Mouse (Mus musculus) intestine, embryonic 16.5 days (tissue): ENCODE results near the gene Isg15. TPM values are rescaled to one million over a fixed set of nuclear protein-coding genes. Genes with fewer than 3 reads are reported as not detected.

Source experiments
- ATAC-seq: fragments of 200-750 bp; cut with Nextera tagmentation; 2 replicates; pipeline ENCODE4 v1.8.0; 2017; ENCODE audit warnings: moderate TSS enrichment, moderate library complexity
- H3K27ac ChIP-seq: fragments of 300-500 bp; sonication (generic); 2 replicates; pipeline ENCODE4 v1.5.1; 2014; ENCODE audit warnings: mild to moderate bottlenecking, low read length
- H3K27me3 ChIP-seq: fragments of 300-500 bp; sonication (generic); replicated peaks from 2 replicates; pipeline ENCODE4 v1.6.1; 2014; ENCODE audit warnings: low read length, control low read depth, mixed read lengths; ENCODE audit not compliant: control insufficient read depth, insufficient read depth
- H3K36me3 ChIP-seq: fragments of 300-500 bp; sonication (generic); 2 replicates; pipeline ENCODE4 v1.6.1; 2014; ENCODE audit warnings: low read length, control low read depth; ENCODE audit not compliant: control insufficient read depth, insufficient read depth
- H3K4me1 ChIP-seq: fragments of 300-500 bp; sonication (generic); 2 replicates; pipeline ENCODE4 v1.6.1; 2014; ENCODE audit warnings: low read length, control low read depth, mixed read lengths; ENCODE audit not compliant: control insufficient read depth, insufficient read depth
- H3K4me2 ChIP-seq: fragments of 300-500 bp; sonication (generic); 2 replicates; pipeline ENCODE4 v1.6.1; 2014; ENCODE audit warnings: low read depth, low read length, control low read depth
- H3K4me3 ChIP-seq: fragments of 300-500 bp; sonication (generic); 2 replicates; pipeline ENCODE4 v1.5.1; 2014; ENCODE audit warnings: mild to moderate bottlenecking, low read length
- H3K9ac ChIP-seq: fragments of 300-500 bp; sonication (generic); 2 replicates; pipeline ENCODE4 v1.6.1; 2014; ENCODE audit warnings: low read depth, low read length
- H3K9me3 ChIP-seq: fragments of 300-500 bp; sonication (generic); 2 replicates; pipeline ENCODE4 v1.6.1; 2016; ENCODE audit warnings: low read length, control low read depth; ENCODE audit not compliant: control insufficient read depth
- WGBS: fragments of 180-500 bp; shearing (Covaris S2); extraction: QIAGEN DNeasy Blood & Tissue Kit; methylation state at CpG from one replicate; pipeline ENCODE4 v1.1.7; 2014; 5-methylcytosine and 5-hydroxymethylcytosine counted together
- polyA plus RNA-seq: library from polyadenylated mRNA; unstranded; fragments of >200 nt; fragmentation: Nextera tagmentation; extraction: Ambion mirVana; gene quantifications from 2 replicates; pipeline ENCODE4 v1.2.1, GENCODE M21; 2015

Gene Isg15
- polyA plus RNA-seq, 1 experiment from 2014 or later = 1.8 TPM

DNA sequence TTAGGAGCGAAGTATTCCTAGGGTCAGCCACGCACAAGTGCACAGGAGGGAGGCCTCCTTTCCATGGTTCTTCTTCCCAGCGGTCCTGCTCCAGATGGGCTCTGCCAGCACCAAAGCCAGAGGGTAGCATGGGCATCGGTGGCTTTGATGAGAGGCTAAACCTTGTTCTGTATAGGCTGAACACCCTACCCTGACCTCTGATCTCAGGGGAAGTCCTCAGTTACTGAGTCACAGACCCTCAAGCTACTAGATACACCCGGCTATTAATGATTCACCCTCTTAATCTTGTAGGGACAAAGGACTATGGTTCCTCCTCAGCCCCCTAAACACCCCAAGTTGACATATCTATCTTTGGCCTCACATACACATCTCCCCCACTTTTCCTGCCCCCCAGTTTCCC is 6.7 kb downstream of the Isg15 start:
- Histone ChIP-seq H3K27ac (peak overlapping the region; percentile 86), H3K4me2 (peak overlapping the region; percentile 18; the same call in 1 of the 2 replicates), H3K4me1 (peaks cover 62% of the 10 kb centered on the region), H3K9me3 (no peaks in the 10 kb centered on the region), H3K4me3 (no peak overlapping the region), H3K36me3 (peaks cover 4% of the 10 kb centered on the region; the same call in 1 of the 2 replicates), H3K9ac (peak overlapping the region; percentile 30; the same call in 1 of the 2 replicates), H3K27me3 (no peaks in the 10 kb centered on the region)
- no peak for ATAC-seq
- 51% methylated on average over 5 of the region's 5 CpGs for WGBS

GRCm38 (mm10) chr4:156193200-156193590 is 7.4 kb downstream of the Isg15 start:
- Histone ChIP-seq H3K9me3 (no peaks in the 10 kb centered on the region), H3K4me3 (no peak overlapping the region), H3K9ac (no peak overlapping the region; the same call in 1 of the 2 replicates), H3K27ac (peak overlapping the region; percentile 86), H3K27me3 (no peaks in the 10 kb centered on the region), H3K36me3 (peaks cover 4% of the 10 kb centered on the region; the same call in 1 of the 2 replicates), H3K4me2 (no peak overlapping the region), H3K4me1 (peaks cover 68% of the 10 kb centered on the region)
- 26% methylated on average over 2 of the region's 2 CpGs for WGBS
- no peak for ATAC-seq

DNA sequence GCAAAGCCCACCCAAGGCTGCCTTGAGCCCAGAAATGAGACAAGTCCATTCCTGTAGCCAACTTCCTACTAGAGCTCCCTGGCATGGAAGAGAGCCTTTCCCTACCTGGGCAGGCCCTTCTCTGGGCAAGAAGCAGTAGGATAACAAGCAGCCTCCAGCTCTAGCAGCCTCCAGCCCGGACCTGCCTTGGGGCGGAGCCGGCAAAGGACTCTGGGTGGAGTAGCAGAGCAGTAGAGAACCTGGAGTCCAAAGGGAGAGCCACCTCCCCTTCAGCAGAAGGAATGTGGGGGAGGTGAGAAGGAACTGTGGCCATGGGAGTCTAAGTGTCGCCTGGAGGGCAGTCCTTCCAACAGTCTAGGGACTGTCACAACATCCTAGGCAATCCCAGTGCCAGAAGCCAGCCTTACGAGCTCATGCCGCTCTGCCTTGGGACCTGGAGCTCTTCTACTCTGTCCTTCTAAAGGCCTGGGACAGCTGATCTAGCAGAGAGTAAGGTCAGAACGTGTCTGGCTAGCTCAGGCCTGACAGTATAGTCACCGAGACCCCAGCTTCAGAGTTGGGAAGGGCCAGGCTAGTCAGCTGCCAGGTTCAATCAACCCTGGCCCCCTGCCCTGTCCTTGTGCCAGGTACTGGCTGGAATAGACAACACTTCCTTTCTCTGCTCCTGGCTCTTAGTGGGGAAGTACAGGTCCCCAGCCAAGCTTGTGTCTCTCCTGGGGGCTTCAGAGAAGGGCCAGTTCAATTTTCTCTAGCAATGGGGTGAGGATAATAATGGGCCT is 8.0 kb downstream of the Isg15 start:
- H3K4me1 ChIP-seq = peaks cover 66% of the 10 kb centered on the region
- H3K27ac ChIP-seq = peak overlapping the region; percentile 86
- H3K27me3 ChIP-seq = no peaks in the 10 kb centered on the region
- H3K4me2 ChIP-seq = peak overlapping the region; percentile 29
- ATAC-seq = peak; percentile 73
- no peaks in the 10 kb centered on the region for H3K9me3 ChIP-seq
- H3K36me3 ChIP-seq = peaks cover 4% of the 10 kb centered on the region; the same call in 1 of the 2 replicates
- H3K4me3 ChIP-seq = no peak overlapping the region
- peak overlapping the region; percentile 50 for H3K9ac ChIP-seq
- WGBS = 40% methylated on average over 8 of the region's 8 CpGs

DNA sequence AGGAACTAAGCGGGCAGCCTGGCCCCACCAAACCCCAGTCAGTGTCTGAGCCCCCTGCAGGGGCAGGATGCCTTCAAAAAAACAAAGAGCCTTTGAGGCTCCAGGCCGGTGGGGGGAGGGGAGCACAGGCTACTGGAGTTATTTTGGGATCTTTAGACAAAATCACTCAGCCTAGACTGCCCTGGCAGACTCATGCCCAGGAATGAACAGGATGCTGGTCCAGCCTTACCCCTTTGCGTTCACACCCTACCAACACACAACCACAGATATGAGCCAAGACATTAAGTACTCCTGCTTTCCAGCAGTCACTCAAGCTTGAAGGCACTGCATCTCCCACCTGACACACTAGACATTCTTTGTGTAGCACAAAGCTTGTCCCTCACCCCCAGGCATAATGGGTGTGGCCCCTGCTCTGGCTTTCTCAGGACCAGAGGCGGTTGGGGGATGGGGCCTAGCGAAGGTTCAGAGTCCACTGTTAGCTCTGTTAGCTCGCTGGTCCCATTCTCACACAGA is 11.8 kb downstream of the Isg15 start:
- 33% methylated on average over 6 of the region's 6 CpGs for WGBS
- Histone ChIP-seq H3K36me3 (peaks cover 9% of the 10 kb centered on the region), H3K27ac (peak overlapping the region; percentile 39; the same call in 1 of the 2 replicates), H3K4me3 (no peak overlapping the region), H3K9me3 (no peaks in the 10 kb centered on the region), H3K27me3 (no peaks in the 10 kb centered on the region), H3K4me2 (peak overlapping the region; percentile 5; the same call in 1 of the 2 replicates), H3K4me1 (peaks cover 66% of the 10 kb centered on the region), H3K9ac (no peak overlapping the region; the same call in 1 of the 2 replicates)
- ATAC-seq = peak; percentile 65

- no peak for ATAC-seq
- H3K4me1 ChIP-seq = peaks cover 60% of the 10 kb centered on the region
- no peaks in the 10 kb centered on the region for H3K9me3 ChIP-seq
- no peak overlapping the region for H3K27ac ChIP-seq
- no peak overlapping the region for H3K4me2 ChIP-seq
- H3K27me3 ChIP-seq = no peaks in the 10 kb centered on the region
- no peak overlapping the region for H3K4me3 ChIP-seq
- peaks cover 9% of the 10 kb centered on the region for H3K36me3 ChIP-seq
- H3K9ac ChIP-seq = no peak overlapping the region
- WGBS = 70% methylated on average over 5 of the region's 5 CpGs
Measured at GRCm38 (mm10) chr4:156188162-156188810, 12.3 kb downstream of the Isg15 start.

DNA sequence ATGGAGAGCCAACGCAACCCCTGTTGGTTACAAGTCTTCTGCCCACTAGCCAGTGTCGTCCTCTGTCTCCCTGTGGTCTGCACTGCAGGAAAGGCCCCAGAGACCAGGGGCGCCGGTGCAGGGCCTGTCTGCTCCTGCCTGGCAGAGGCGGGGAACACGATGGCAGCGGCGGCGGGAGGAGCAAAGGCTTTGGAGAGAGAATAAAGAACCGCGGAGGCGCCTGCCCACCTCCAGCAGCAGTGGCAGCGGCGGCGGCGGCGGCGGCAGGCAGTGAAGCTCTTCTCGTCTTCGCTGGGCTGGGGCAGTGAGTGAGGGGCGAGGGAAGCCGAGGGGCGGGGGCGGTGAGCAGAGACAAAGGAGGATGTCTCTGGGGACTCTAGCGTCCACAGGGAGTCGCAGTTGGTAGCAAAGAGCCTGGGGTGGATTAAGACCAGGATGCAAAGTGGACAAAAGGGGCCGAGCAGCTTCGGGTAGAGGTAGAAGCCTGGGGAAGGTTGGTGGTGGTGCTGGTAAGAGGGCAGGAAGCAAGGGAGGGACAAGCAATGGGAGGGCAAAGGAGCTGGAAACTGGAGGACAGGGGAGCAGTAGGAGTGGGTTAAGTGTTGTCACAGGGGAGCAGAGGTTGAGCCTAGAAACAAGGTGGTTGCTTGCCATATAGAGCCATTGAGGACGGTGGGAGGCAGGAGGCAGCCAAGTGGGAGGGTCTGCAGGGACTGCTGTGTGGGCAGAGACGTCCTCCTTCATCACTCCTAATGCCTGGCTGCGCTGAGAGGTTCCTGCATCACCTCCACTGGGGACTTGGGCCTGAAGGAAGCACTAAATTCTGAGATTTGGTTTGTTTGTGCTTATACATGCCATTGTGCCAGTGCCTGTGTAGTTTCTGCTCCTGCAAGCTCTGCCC is 14.4 kb downstream of the Isg15 start:
- WGBS = 30% methylated on average over 31 of the region's 31 CpGs
- H3K9me3 ChIP-seq = no peaks in the 10 kb centered on the region
- H3K4me2 ChIP-seq = peak overlapping the region; percentile 9; the same call in 1 of the 2 replicates
- peak overlapping the region; percentile 11 for H3K4me3 ChIP-seq
- peaks cover 9% of the 10 kb centered on the region for H3K36me3 ChIP-seq
- ATAC-seq = no peak
- no peak overlapping the region for H3K27ac ChIP-seq
- H3K27me3 ChIP-seq = no peaks in the 10 kb centered on the region
- peak overlapping the region; percentile 57 for H3K9ac ChIP-seq
- peaks cover 45% of the 10 kb centered on the region for H3K4me1 ChIP-seq

DNA sequence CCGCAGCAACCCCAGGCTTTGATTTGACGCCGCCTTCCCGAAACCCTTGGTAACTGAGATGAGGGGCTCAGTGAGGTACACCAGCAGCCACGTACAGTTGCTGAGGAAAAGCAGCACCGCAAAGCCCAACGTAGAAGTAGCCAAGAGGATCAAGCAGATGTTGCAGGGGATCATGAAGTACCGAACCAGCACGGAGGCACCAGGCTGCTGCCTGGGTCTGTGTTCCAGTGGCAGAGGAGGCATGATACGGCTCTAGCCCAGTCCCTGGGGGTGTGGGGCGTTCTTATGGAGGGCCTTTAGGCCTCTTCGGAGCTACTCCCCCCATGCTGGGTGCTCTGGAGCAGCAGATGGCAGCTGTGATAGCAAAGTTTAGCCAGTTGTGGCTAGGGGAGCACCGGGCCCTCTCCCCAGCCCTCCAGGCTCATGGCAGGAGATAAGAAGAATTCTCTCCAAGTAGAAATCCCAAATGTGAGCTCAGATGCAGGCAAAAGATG is 15.1 kb downstream of the Isg15 start:
- H3K27ac ChIP-seq = no peak overlapping the region
- H3K4me2 ChIP-seq = no peak overlapping the region; the same call in 1 of the 2 replicates

GRCm38 (mm10) chr4:156184291-156184954 is 16.2 kb downstream of the Isg15 start:
- 80% methylated on average over 7 of the region's 7 CpGs for WGBS
- Histone ChIP-seq H3K4me1 (peaks cover 34% of the 10 kb centered on the region), H3K9ac (no peak overlapping the region), H3K27ac (no peak overlapping the region), H3K4me2 (no peak overlapping the region), H3K9me3 (no peaks in the 10 kb centered on the region), H3K27me3 (no peaks in the 10 kb centered on the region), H3K36me3 (peaks cover 5% of the 10 kb centered on the region; the same call in 1 of the 2 replicates), H3K4me3 (no peak overlapping the region)
- ATAC-seq = no peak

More for the DNA sequence above, 15.1 kb downstream of the Isg15 start:
- 80% methylated on average over 13 of the region's 13 CpGs for WGBS
- Histone ChIP-seq H3K9ac (peak overlapping the region; percentile 57; the same call in 1 of the 2 replicates), H3K4me1 (peaks cover 44% of the 10 kb centered on the region), H3K36me3 (peaks cover 5% of the 10 kb centered on the region), H3K9me3 (no peaks in the 10 kb centered on the region), H3K27me3 (no peaks in the 10 kb centered on the region), H3K4me3 (no peak overlapping the region)
- no peak for ATAC-seq
